Mouse (Mus musculus) CH12.LX (cell line): ENCODE measurements around the gene Socs5. TPM values are rescaled to one million over a fixed set of nuclear protein-coding genes. Genes with fewer than 3 reads are reported as not detected.

Source experiments
- DNase-seq: peaks from one replicate; pipeline ENCODE4 v3.0.0-alpha.2; 2013; ENCODE audit errors: extremely low read depth
- H3K27ac ChIP-seq: 2 replicates; pipeline ENCODE4 v1.5.1; 2012; ENCODE audit warnings: low read depth, mild to moderate bottlenecking, control low read depth, moderate library complexity; ENCODE audit not compliant: insufficient read depth
- H3K27me3 ChIP-seq: replicated peaks from 2 replicates; pipeline ENCODE3; 2012; ENCODE audit warnings: inconsistent platforms
- H3K36me3 ChIP-seq, 2 experiments: replicated peaks in 1 of 2; 2 replicates each; pipeline versions ENCODE3 to v1.6.1; 2012; ENCODE audit warnings: inconsistent platforms in 1 of 2, low read length in 1 of 2, mild to moderate bottlenecking in 1 of 2, mixed read lengths in 1 of 2, moderate library complexity in 1 of 2; ENCODE audit not compliant: control insufficient read depth in 1 of 2, insufficient read depth in 1 of 2
- H3K4me1 ChIP-seq, 2 experiments: 2 replicates each; pipeline ENCODE4 v1.6.1; 2012; ENCODE audit warnings: inconsistent platforms in 1 of 2, moderate library complexity in 1 of 2; ENCODE audit not compliant: insufficient read depth in 2 of 2, control insufficient read depth in 1 of 2
- H3K4me2 ChIP-seq: 2 replicates; pipeline ENCODE4 v1.6.1; 2012; ENCODE audit warnings: low read depth, mild to moderate bottlenecking, control low read depth; ENCODE audit not compliant: poor library complexity, insufficient read depth, severe bottlenecking
- H3K4me3 ChIP-seq, 3 experiments: fragments of 150-350 bp in 1 of 3; sonication (generic) in 1 of 3; replicated peaks in 1 of 3; 2 replicates each; pipeline versions ENCODE3 to v1.5.1; 2011 to 2012; ENCODE audit warnings: low read depth in 2 of 3, low read length in 2 of 3, mild to moderate bottlenecking in 2 of 3, moderate library complexity in 2 of 3, control low read depth in 1 of 3, improper control_type of control experiment in 1 of 3, inconsistent platforms in 1 of 3, mixed read lengths in 1 of 3; ENCODE audit not compliant: poor library complexity in 1 of 3
- H3K79me2 ChIP-seq: replicated peaks from 2 replicates; pipeline ENCODE4 v1.6.1; 2012; ENCODE audit warnings: mild to moderate bottlenecking, moderate library complexity; ENCODE audit not compliant: control insufficient read depth, poor library complexity, insufficient read depth, severe bottlenecking; ENCODE audit errors: extremely low read depth
- H3K9ac ChIP-seq: 2 replicates; pipeline ENCODE4 v1.6.1; 2012; ENCODE audit warnings: low read depth, mild to moderate bottlenecking, control low read depth, moderate library complexity; ENCODE audit not compliant: insufficient read depth
- H3K9me3 ChIP-seq: replicated peaks from 2 replicates; pipeline ENCODE3; 2012; ENCODE audit warnings: low read length, inconsistent platforms, mixed read lengths
- CHD2 ChIP-seq: IDR thresholded peaks from 2 replicates; pipeline ENCODE4 v1.6.1; 2011; ENCODE audit warnings: low read length, improper control_type of control experiment
- E2F4 ChIP-seq: IDR thresholded peaks from 2 replicates; pipeline ENCODE4 v1.6.1; 2011; ENCODE audit warnings: low read depth, low read length, improper control_type of control experiment; ENCODE audit not compliant: insufficient replicate concordance
- ELF1 ChIP-seq: IDR thresholded peaks from 2 replicates; pipeline ENCODE4 v1.6.1; 2014; ENCODE audit warnings: low read depth, mild to moderate bottlenecking, inconsistent platforms, low read length, improper control_type of control experiment
- EP300 ChIP-seq: IDR thresholded peaks from 2 replicates; pipeline ENCODE4 v1.6.1; 2011; ENCODE audit warnings: low read length, improper control_type of control experiment
- ETS1 ChIP-seq: conservative IDR thresholded peaks from 2 replicates; pipeline ENCODE4 v1.6.1; 2012; ENCODE audit warnings: low read depth, mild to moderate bottlenecking, inconsistent platforms, low read length, improper control_type of control experiment, moderate library complexity
- IRF4 ChIP-seq: IDR thresholded peaks from 2 replicates; pipeline ENCODE4 v1.6.1; 2014; ENCODE audit warnings: low read depth, mild to moderate bottlenecking, inconsistent platforms, low read length, improper control_type of control experiment
- JUND ChIP-seq: conservative IDR thresholded peaks from 2 replicates; pipeline ENCODE4 v1.6.1; 2011; ENCODE audit warnings: low read depth, low read length, improper control_type of control experiment
- KAT2A ChIP-seq: IDR thresholded peaks from 2 replicates; pipeline ENCODE4 v1.6.1; 2012; ENCODE audit warnings: low read length, improper control_type of control experiment, inconsistent platforms; ENCODE audit not compliant: insufficient replicate concordance
- MAZ ChIP-seq: IDR thresholded peaks from 2 replicates; pipeline ENCODE4 v1.6.1; 2012; ENCODE audit warnings: low read depth, mild to moderate bottlenecking, inconsistent platforms, low read length, improper control_type of control experiment, moderate library complexity
- MEF2A ChIP-seq: IDR thresholded peaks from 2 replicates; pipeline ENCODE4 v1.6.1; 2014; ENCODE audit warnings: low read depth, mild to moderate bottlenecking, inconsistent platforms, low read length, improper control_type of control experiment, borderline replicate concordance
- PAX5 ChIP-seq: IDR thresholded peaks from 2 replicates; pipeline ENCODE4 v1.6.1; 2012; ENCODE audit warnings: low read length, inconsistent platforms, mixed read lengths
- POLR2A ChIP-seq: IDR thresholded peaks from 2 replicates; pipeline ENCODE4 v1.6.1; 2011; ENCODE audit warnings: low read depth, mild to moderate bottlenecking, improper control_type of control experiment, low read length
- POLR2AphosphoS2 ChIP-seq: IDR thresholded peaks from 2 replicates; pipeline ENCODE4 v1.6.1; 2011; ENCODE audit warnings: low read depth, low read length, improper control_type of control experiment
- RAD21 ChIP-seq: IDR thresholded peaks from 2 replicates; pipeline ENCODE4 v1.6.1; 2011; ENCODE audit warnings: low read depth, mild to moderate bottlenecking, low read length, improper control_type of control experiment, moderate library complexity
- RCOR1 ChIP-seq: conservative IDR thresholded peaks from 2 replicates; pipeline ENCODE4 v1.6.1; 2012; ENCODE audit warnings: low read depth, mild to moderate bottlenecking, inconsistent platforms, low read length, improper control_type of control experiment
- TCF12 ChIP-seq: IDR thresholded peaks from 2 replicates; pipeline ENCODE4 v1.6.1; 2014; ENCODE audit warnings: low read depth, mild to moderate bottlenecking, inconsistent platforms, low read length, improper control_type of control experiment
- UBTF ChIP-seq: IDR thresholded peaks from 2 replicates; pipeline ENCODE4 v1.6.1; 2012; ENCODE audit warnings: low read depth, mild to moderate bottlenecking, inconsistent platforms, low read length, improper control_type of control experiment, moderate library complexity
- USF1 ChIP-seq: IDR thresholded peaks from 2 replicates; pipeline ENCODE4 v1.6.1; 2014; ENCODE audit warnings: low read depth, mild to moderate bottlenecking, inconsistent platforms, low read length, improper control_type of control experiment
- USF2 ChIP-seq: conservative IDR thresholded peaks from 2 replicates; pipeline ENCODE4 v1.6.1; 2011; ENCODE audit warnings: low read depth, low read length, improper control_type of control experiment
- ZC3H11A ChIP-seq: IDR thresholded peaks from 2 replicates; pipeline ENCODE4 v1.6.1; 2012; ENCODE audit warnings: low read depth, mild to moderate bottlenecking, inconsistent platforms, low read length, improper control_type of control experiment
- ZKSCAN1 ChIP-seq: IDR thresholded peaks from 2 replicates; pipeline ENCODE4 v1.6.1; 2012; ENCODE audit warnings: low read depth, inconsistent platforms, low read length, improper control_type of control experiment, borderline replicate concordance
- ZMIZ1 ChIP-seq: IDR thresholded peaks from 2 replicates; pipeline ENCODE4 v1.6.1; 2012; ENCODE audit warnings: low read depth, mild to moderate bottlenecking, inconsistent platforms, low read length, improper control_type of control experiment
- ZNF384 ChIP-seq: IDR thresholded peaks from 2 replicates; pipeline ENCODE4 v1.6.1; 2012; ENCODE audit warnings: low read depth, low read length, improper control_type of control experiment, inconsistent platforms
- dilution Hi-C: fragments of 300-500 bp; cut with MboI; formaldehyde crosslinking; loops from 2 replicates; pipeline ENCODE4 v1.14.3; 2020; ENCODE audit warnings: low sequenced_read_pairs; ENCODE audit not compliant: extremely low pct_unique_long_range_greater_than_20kb, extremely low pct_ligation_motif_present
- in situ Hi-C: fragments of 300-500 bp; cut with MboI; formaldehyde crosslinking; loops from 3 replicates; pipeline ENCODE4 v1.14.3; 2019; ENCODE audit warnings: low sequenced_read_pairs, low pct_ligation_motif_present, low pct_unique_long_range_greater_than_20kb, mixed read lengths
- polyA plus RNA-seq: library from polyadenylated mRNA; unstranded; fragments of >175 nt; gene quantifications from 2 replicates; pipeline ENCODE4 v1.2.1, GENCODE M21; 2012; ENCODE audit warnings: low read depth; ENCODE audit not compliant: insufficient read length
- total RNA-seq, 2 experiments: library from RNA; depleted of rRNA; stranded (reverse); fragments of 300-350 nt in 1 of 2; fragments of >200 nt in 1 of 2; gene quantifications; 2 replicates each; pipeline ENCODE4 v1.2.3; 2012 to 2014

Gene Socs5
- total and polyA plus RNA-seq, 3 experiments, result 0.52 to 0.85 (median 0.80) TPM

DNA sequence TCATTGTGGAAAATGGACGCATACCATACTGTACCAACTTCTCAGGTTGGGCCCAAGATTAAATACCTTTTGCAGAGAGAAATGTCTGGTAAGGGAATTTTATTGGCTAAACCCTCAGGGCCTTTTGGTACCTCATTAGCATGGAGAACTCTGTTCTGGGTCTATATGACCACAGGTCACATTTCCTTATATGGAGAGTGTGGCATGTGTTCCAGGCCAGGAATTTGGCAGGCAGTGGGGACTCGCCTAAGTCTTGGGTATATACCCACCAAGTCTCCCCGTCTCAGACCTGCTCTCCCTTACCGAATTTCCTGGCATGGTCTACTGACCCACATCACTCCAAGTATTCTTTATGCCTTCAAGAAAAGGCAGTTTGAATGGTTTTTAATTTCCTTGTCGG is 9.9 kb upstream of the Socs5 start:
- H3K4me1 ChIP-seq, result peaks cover 0 to 6% of the 10 kb centered on the region in 2 experiments; a peak in 2 of 4 replicates
- H3K27ac ChIP-seq, result no peak overlapping the region

DNA sequence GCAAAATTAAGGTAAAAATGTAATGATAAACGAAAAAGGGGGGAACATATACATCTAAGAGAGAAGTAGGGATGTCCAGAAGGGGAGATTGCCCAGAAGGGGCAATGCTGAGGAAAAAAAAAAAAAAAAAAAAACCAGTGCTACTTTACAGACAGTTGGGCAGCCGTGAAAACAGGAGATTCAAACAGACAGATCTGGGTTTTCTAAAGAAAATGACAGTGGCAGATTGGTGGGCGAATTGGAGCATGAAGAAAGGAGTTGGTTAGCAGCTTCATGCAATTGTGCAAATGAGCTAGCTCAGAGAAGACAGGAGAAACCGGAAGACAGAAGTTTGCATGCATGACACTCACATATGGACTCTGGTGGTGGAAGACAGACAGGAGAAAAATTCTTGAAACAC is 6.5 kb upstream of the Socs5 start:
- Histone ChIP-seq H3K27ac (no peak overlapping the region), H3K36me3 (no peaks in the 10 kb centered on the region), H3K9ac (no peak overlapping the region), H3K4me2 (no peak overlapping the region), H3K4me1 (peaks cover 10 to 19% of the 10 kb centered on the region in 2 experiments), H3K9me3 (no peaks in the 10 kb centered on the region), H3K27me3 (no peaks in the 10 kb centered on the region), H3K4me3 (no peak overlapping the region)
- dilution Hi-C loops, result no loop called here
- no peak for DNase-seq
- TF ChIP-seq ETS1 (no peak), ELF1 (peak; percentile 27; the same call in 1 of the 2 replicates), USF1 (no peak), ZKSCAN1 (no peak), POLR2AphosphoS2 (no peak), POLR2A (no peak), ZNF384 (peak; percentile 57; the same call in 1 of the 2 replicates), EP300 (no peak), TCF12 (no peak)
- TF ChIP-seq, all 38 proteins: peak for 2
- H3K79me2 ChIP-seq, result no peaks in the 10 kb centered on the region; the same call in 1 of the 2 replicates
- in situ Hi-C loops, result no loop called here

More for the DNA sequence above, 9.9 kb upstream of the Socs5 start:
- TF ChIP-seq TCF12 (no peak), POLR2AphosphoS2 (no peak), ZMIZ1 (no peak), MEF2A (no peak), MAZ (no peak), RCOR1 (no peak), ZKSCAN1 (no peak), ZC3H11A (no peak), RAD21 (no peak), USF2 (no peak), UBTF (no peak), IRF4 (no peak), E2F4 (no peak), KAT2A (no peak), JUND (no peak), PAX5 (no peak), CHD2 (no peak)
- TF ChIP-seq, all 38 proteins: peak for 0
- no peaks in the 10 kb centered on the region for H3K9me3 ChIP-seq
- H3K9ac ChIP-seq, result no peak overlapping the region
- no peaks in the 10 kb centered on the region for H3K27me3 ChIP-seq
- no peaks in the 10 kb centered on the region for H3K36me3 ChIP-seq
- in situ Hi-C loops (no loop called here), dilution Hi-C loops (no loop called here)
- no peak overlapping the region for H3K4me2 ChIP-seq
- no peaks in the 10 kb centered on the region; the same call in 1 of the 2 replicates for H3K79me2 ChIP-seq
- no peak for DNase-seq
- no peak overlapping the region for H3K4me3 ChIP-seq
